Mouse (Mus musculus): ENCODE data around the gene Trrap. TPM values are rescaled to one million over a fixed set of nuclear protein-coding genes. Genes with fewer than 3 reads are reported as not detected.

Trrap gene
- polyA plus RNA-seq, 1 experiment, result 43.0 TPM

- no peak overlapping the region for H3K4me3 ChIP-seq (replicated peaks)
- H3K9me3 ChIP-seq, result peaks cover 15% of the 10 kb centered on the region
- no peak for TF ChIP-seq FLI1 (IDR thresholded peaks at IDR 0.05; ENCODE audit: low read length)
- no peak for TF ChIP-seq GATA1 (IDR thresholded peaks at IDR 0.05; ENCODE audit: borderline replicate concordance, low read length)
- peaks cover 31% of the 10 kb centered on the region for H3K4me1 ChIP-seq
- peaks cover 44% of the 10 kb centered on the region for H3K36me3 ChIP-seq (replicated peaks; ENCODE audit: low read length)
- peaks cover 3% of the 10 kb centered on the region for H3K27me3 ChIP-seq (replicated peaks)
These were observed 134.3 kb downstream of the Trrap start for GRCm38 (mm10) chr5:144901791-144902190.

- Histone ChIP-seq H3K4me3 (replicated peaks) (no peak overlapping the region), H3K4me1 (peaks cover 7% of the 10 kb centered on the region; the same call in 1 of the 2 replicates), H3K9me3 (peaks cover 22% of the 10 kb centered on the region), H3K27me3 (replicated peaks) (peaks cover 3% of the 10 kb centered on the region), H3K36me3 (replicated peaks; ENCODE audit: low read length) (peaks cover 22% of the 10 kb centered on the region)
- no peak for TF ChIP-seq FLI1 (IDR thresholded peaks at IDR 0.05; ENCODE audit: low read length)
- no peak for TF ChIP-seq GATA1 (IDR thresholded peaks at IDR 0.05; ENCODE audit: borderline replicate concordance, low read length)
These were observed 137.0 kb downstream of the Trrap start for GRCm38 (mm10) chr5:144904356-144905134.

- Histone ChIP-seq H3K27me3 (replicated peaks) (peaks cover 3% of the 10 kb centered on the region), H3K4me3 (replicated peaks) (no peak overlapping the region), H3K4me1 (peaks cover 8% of the 10 kb centered on the region; the same call in 1 of the 2 replicates), H3K9me3 (peaks cover 14% of the 10 kb centered on the region; the same call in 1 of the 2 replicates), H3K36me3 (replicated peaks; ENCODE audit: low read length) (no peaks in the 10 kb centered on the region)
- no peak for TF ChIP-seq GATA1 (IDR thresholded peaks at IDR 0.05; ENCODE audit: borderline replicate concordance, low read length)
- TF ChIP-seq FLI1 (IDR thresholded peaks at IDR 0.05; ENCODE audit: low read length), result no peak
These were observed 140.1 kb downstream of the Trrap start for GRCm38 (mm10) chr5:144907591-144907990.

Other genes starting within 250 kb of the Trrap start
- gene Nptx2, start 221.8 kb upstream of the Trrap start, polyA plus RNA-seq (2012; ENCODE audit: insufficient read depth, low replicate concordance), result not detected in 2 replicates
- not detected in 2 replicates for gene Tmem130, start 5.9 kb upstream of the Trrap start, polyA plus RNA-seq (2012; ENCODE audit: insufficient read depth, low replicate concordance)
- gene Smurf1, start 198.1 kb downstream of the Trrap start, polyA plus RNA-seq (2012; ENCODE audit: insufficient read depth, low replicate concordance), result 3.2 and 3.6 TPM in 2 replicates

All from megakaryocyte, embryonic 14.5 days (primary cell).